Mouse (Mus musculus) cerebellum, adult 18-20 months (tissue): ENCODE results near the gene Rhox9.
"Not testable (repeated sequence)": the region's sequence is repeated elsewhere in the genome, so short reads cannot be mapped to it uniquely, and the experiment has no call there.

ENCODE experiments used
- DNase-seq, 2 experiments: peaks; one replicate each; pipeline ENCODE4 v3.0.0; 2021

Gene Rhox9

GRCm38 (mm10) chrX:37901670-37902069, at the start of gene Rhox9:
TSS of gene Rhox9 (minus strand) at chrX:37901770.
- not testable (repeated sequence) for DNase-seq

GRCm38 (mm10) chrX:37916311-37916710, 14.7 kb upstream of the Rhox9 start:
- no peak for DNase-seq

- DNase-seq, result no peak
Measured at GRCm38 (mm10) chrX:37908581-37908980, 7.0 kb upstream of the Rhox9 start.

GRCm38 (mm10) chrX:37903727-37904126, 2.2 kb upstream of the Rhox9 start:
- DNase-seq, result no peak

GRCm38 (mm10) chrX:37897132-37897531, 4.4 kb downstream of the Rhox9 start, which contains the start of gene Rhox7b:
TSS of gene Rhox7b (minus strand) at chrX:37897232.
- not testable (repeated sequence) for DNase-seq

GRCm38 (mm10) chrX:37878844-37879243, 22.7 kb downstream of the Rhox9 start, which contains the start of gene Rhox8:
TSS of gene Rhox8 (minus strand) at chrX:37878944.
- DNase-seq, result no peak

GRCm38 (mm10) chrX:37871641-37872040, 29.9 kb downstream of the Rhox9 start:
- no peak for DNase-seq
